Mouse (Mus musculus) E14TG2a.4 (cell line): ENCODE measurements around the gene Elmod2.

Experiments
- CTCF ChIP-seq: conservative IDR thresholded peaks from 2 replicates; pipeline ENCODE4 v1.5.1; 2014; ENCODE audit warnings: low read length
- NANOG ChIP-seq: IDR thresholded peaks from 2 replicates; pipeline ENCODE4 v1.6.1; 2014; ENCODE audit warnings: borderline replicate concordance, low read length, mixed read lengths
- POU5F1 ChIP-seq: IDR thresholded peaks from 2 replicates; pipeline ENCODE4 v1.6.1; 2014; ENCODE audit warnings: low read length, borderline replicate concordance

- TF ChIP-seq CTCF: no peak
- no peak for TF ChIP-seq POU5F1
- no peak for TF ChIP-seq NANOG
Observed at GRCm38 (mm10) chr8:83322374-83322773, 9.9 kb downstream of the Elmod2 start.
